Mouse (Mus musculus) thymus, adult 2 months (tissue): ENCODE data around the gene Foxn2. TPM values are rescaled to one million over a fixed set of nuclear protein-coding genes. Genes with fewer than 3 reads are reported as not detected.

ENCODE experiments used
- DNase-seq: peaks from one replicate; pipeline ENCODE4 v3.0.0; 2021
- H3K27ac ChIP-seq: fragments of 200-500 bp; 2 replicates; pipeline ENCODE4 v1.5.1; 2012; ENCODE audit warnings: low read length, control low read depth; ENCODE audit not compliant: control insufficient read depth, insufficient read depth
- H3K27me3 ChIP-seq: fragments of 200-500 bp; 2 replicates; pipeline ENCODE4 v1.6.1; 2012; ENCODE audit warnings: mild to moderate bottlenecking, low read length, moderate library complexity, mixed read lengths; ENCODE audit not compliant: control insufficient read depth, insufficient read depth
- H3K36me3 ChIP-seq: fragments of 200-500 bp; 2 replicates; pipeline ENCODE4 v1.6.1; 2012; ENCODE audit warnings: mild to moderate bottlenecking, low read length, moderate library complexity; ENCODE audit not compliant: control insufficient read depth, insufficient read depth
- H3K4me1 ChIP-seq: fragments of 200-500 bp; replicated peaks from 2 replicates; pipeline ENCODE4 v1.6.1; 2012; ENCODE audit warnings: low read length; ENCODE audit not compliant: control insufficient read depth, insufficient read depth
- H3K4me3 ChIP-seq: fragments of 200-500 bp; 2 replicates; pipeline ENCODE4 v1.5.1; 2012; ENCODE audit warnings: mild to moderate bottlenecking, low read length, control low read depth, moderate library complexity; ENCODE audit not compliant: control insufficient read depth, insufficient read depth
- CTCF ChIP-seq: fragments of 200-500 bp; IDR thresholded peaks from 2 replicates; pipeline ENCODE4 v1.5.1; 2012; ENCODE audit warnings: mild to moderate bottlenecking, control low read depth, low read length, moderate library complexity, borderline replicate concordance; ENCODE audit not compliant: control insufficient read depth, poor library complexity, insufficient read depth; ENCODE audit errors: extremely low read depth
- POLR2A ChIP-seq: fragments of 200-500 bp; IDR thresholded peaks from 2 replicates; pipeline ENCODE4 v1.6.1; 2012; ENCODE audit warnings: mild to moderate bottlenecking, low read length, control low read depth, moderate library complexity; ENCODE audit not compliant: control insufficient read depth, poor library complexity, insufficient read depth; ENCODE audit errors: extremely low read depth
- WGBS: fragments of 180-500 bp; shearing (Covaris S2); methylation state at CpG from one replicate; pipeline ENCODE4 v1.1.7; 2018; 5-methylcytosine and 5-hydroxymethylcytosine counted together
- polyA plus RNA-seq: library from polyadenylated mRNA; depleted of rRNA; stranded (reverse); fragments of >200 nt; gene quantifications from 2 replicates; pipeline ENCODE4 v1.2.3, GENCODE M21; 2012

Gene Foxn2
- polyA plus RNA-seq, 1 experiment = 11.0 TPM

DNA sequence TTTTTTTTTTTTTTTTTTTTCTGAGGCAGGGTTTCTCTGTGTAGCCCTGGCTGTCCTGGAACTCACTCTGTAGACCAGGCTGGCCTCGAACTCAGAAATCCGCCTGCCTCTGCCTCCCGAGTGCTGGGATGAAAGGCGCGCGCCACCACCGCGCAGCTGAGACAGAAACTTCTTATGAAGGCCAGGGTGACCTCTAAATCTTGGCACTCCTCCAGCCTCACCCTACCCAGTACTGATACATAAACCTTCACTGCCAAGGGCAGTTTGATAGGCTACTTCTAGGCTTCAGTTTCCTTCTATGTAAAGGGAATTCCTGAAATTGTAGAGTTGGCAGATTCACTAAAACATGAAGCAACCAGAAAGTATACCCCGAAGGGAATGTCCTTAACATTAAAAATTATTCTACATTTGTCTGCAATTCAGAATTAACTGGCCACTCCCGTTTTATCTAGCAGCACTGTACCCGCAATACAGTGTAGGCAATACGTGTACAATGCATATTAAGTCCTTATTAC is 918 bp upstream of the Foxn2 start:
- Histone ChIP-seq H3K27me3 (no peaks in the 10 kb centered on the region), H3K4me3 (no peak overlapping the region), H3K27ac (no peak overlapping the region), H3K36me3 (no peaks in the 10 kb centered on the region), H3K4me1 (peaks cover 9% of the 10 kb centered on the region)
- DNase-seq = no peak
- no peak for TF ChIP-seq POLR2A
- no peak for TF ChIP-seq CTCF
- 81% methylated on average over 12 of the region's 12 CpGs for WGBS

GRCm38 (mm10) chr17:88441001-88441431 is 505 bp downstream of the Foxn2 start:
- no peaks in the 10 kb centered on the region for H3K36me3 ChIP-seq
- H3K4me1 ChIP-seq = peaks cover 6% of the 10 kb centered on the region
- no peak for TF ChIP-seq POLR2A
- no peak for TF ChIP-seq CTCF
- H3K27me3 ChIP-seq = no peaks in the 10 kb centered on the region
- peak overlapping the region; percentile 85 for H3K4me3 ChIP-seq
- peak overlapping the region; percentile 42 for H3K27ac ChIP-seq
- WGBS = under 1% methylated on average over 55 of the region's 55 CpGs
- DNase-seq = peak; percentile 66

- Histone ChIP-seq H3K27ac (peak overlapping the region; percentile 55), H3K27me3 (no peaks in the 10 kb centered on the region), H3K4me3 (peak overlapping the region; percentile 85), H3K36me3 (no peaks in the 10 kb centered on the region), H3K4me1 (peaks cover 6% of the 10 kb centered on the region)
- TF ChIP-seq CTCF = 0 out of 2 replicates have a peak, but pooled peaks have one; percentile 17
- no peak for TF ChIP-seq POLR2A
- peak; percentile 72 for DNase-seq
- WGBS = under 1% methylated on average over 48 of the region's 48 CpGs
These were observed 1.1 kb downstream of the Foxn2 start for GRCm38 (mm10) chr17:88441432-88442174.

GRCm38 (mm10) chr17:88442661-88443060 is 2.1 kb downstream of the Foxn2 start:
- no peak for DNase-seq
- WGBS = 48% methylated on average over 6 of the region's 6 CpGs
- Histone ChIP-seq H3K36me3 (no peaks in the 10 kb centered on the region), H3K27ac (peak overlapping the region; percentile 1; the same call in 1 of the 2 replicates), H3K4me1 (peaks cover 6% of the 10 kb centered on the region), H3K27me3 (no peaks in the 10 kb centered on the region), H3K4me3 (0 out of 2 replicates have a peak overlapping the region, but pooled peaks have one; percentile 0)
- no peak for TF ChIP-seq POLR2A
- no peak for TF ChIP-seq CTCF

GRCm38 (mm10) chr17:88443186-88443585 is 2.7 kb downstream of the Foxn2 start:
- Histone ChIP-seq H3K4me3 (0 out of 2 replicates have a peak overlapping the region, but pooled peaks have one; percentile 0), H3K27ac (peak overlapping the region; percentile 1; the same call in 1 of the 2 replicates), H3K36me3 (no peaks in the 10 kb centered on the region), H3K4me1 (peaks cover 6% of the 10 kb centered on the region), H3K27me3 (no peaks in the 10 kb centered on the region)
- DNase-seq = no peak
- no peak for TF ChIP-seq CTCF
- TF ChIP-seq POLR2A = no peak
- WGBS = 78% methylated on average over 6 of the region's 6 CpGs

DNA sequence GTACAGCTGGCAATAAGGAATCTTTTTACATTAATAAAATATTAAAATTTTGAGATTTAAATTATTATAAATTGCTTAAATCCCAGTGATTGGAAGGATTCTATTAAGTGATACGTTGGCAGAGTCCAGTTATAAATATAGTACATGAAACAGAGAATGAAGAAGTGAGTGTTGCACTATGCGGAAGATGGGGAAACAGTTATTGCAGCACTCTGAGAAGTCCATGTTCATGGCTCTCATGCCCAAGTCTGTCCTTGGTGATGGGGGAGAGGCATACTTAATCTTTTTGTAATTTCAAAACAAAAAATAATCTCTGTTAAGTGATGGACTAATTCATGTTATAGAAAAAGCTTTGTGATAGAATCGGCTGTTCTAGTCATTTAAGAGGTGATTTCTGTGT is 17.6 kb downstream of the Foxn2 start:
- no peak overlapping the region for H3K4me3 ChIP-seq
- no peaks in the 10 kb centered on the region for H3K4me1 ChIP-seq
- no peak for DNase-seq
- H3K27ac ChIP-seq = no peak overlapping the region
- TF ChIP-seq POLR2A = no peak
- TF ChIP-seq CTCF = no peak
- peaks cover 7% of the 10 kb centered on the region for H3K36me3 ChIP-seq
- 92% methylated on average over 3 of the region's 3 CpGs for WGBS
- H3K27me3 ChIP-seq = no peaks in the 10 kb centered on the region
